Mouse (Mus musculus) 3134 (cell line): ENCODE measurements around the gene Ptch2.

ENCODE experiments used
- DNase-seq: peaks from one replicate; pipeline ENCODE4 v3.0.0-alpha.2; 2011; ENCODE audit warnings: low spot score; ENCODE audit not compliant: insufficient read length; ENCODE audit errors: extremely low read depth

Ptch2 gene

DNA sequence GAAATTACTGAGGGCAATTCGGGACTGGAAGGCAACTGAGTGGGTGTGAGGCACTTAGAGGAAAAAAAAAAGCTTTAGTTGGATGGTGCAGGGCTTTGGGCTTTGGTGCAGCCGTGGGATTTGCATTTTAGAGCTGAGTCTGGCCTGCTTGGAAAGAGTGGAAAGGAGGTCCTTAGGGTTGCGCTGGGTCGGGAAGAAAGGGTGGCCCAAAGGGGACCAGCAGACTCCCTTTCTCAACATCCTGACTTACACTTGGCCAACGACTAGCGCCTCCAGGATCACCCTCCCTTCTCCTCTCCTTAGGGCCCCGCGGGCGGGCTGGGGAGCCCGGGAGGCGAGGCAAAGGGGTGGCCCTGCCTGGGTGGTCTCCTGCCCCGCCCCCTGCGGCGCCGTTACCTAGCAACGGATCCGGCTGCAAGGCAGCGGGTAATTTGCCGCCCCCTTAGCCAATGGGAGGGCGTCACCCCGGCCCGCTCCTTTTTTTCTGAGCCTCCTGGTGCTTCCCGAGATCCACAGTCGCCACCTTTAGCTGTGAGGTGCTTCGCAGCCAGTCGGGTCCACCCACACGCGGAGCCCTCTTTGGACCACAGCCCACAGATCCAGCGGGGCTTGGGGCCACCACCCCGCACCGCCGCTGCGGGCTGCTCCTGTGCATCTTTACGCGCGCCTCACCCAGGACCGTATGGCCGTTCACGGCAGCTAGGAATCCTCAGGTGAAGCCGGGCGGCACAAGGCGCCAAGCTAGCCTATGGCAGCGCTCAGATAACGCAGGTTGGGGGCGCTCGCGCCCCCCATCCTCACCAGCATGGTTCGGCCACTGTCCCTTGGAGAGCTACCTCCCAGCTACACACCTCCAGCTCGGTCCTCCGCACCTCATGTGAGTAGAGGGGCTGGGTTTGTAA, at the start of gene Ptch2:
Gene Ptch2, plus strand, starts transcription at position 525 of the 902 bp plus-strand sequence.
- no peak for DNase-seq

DNA sequence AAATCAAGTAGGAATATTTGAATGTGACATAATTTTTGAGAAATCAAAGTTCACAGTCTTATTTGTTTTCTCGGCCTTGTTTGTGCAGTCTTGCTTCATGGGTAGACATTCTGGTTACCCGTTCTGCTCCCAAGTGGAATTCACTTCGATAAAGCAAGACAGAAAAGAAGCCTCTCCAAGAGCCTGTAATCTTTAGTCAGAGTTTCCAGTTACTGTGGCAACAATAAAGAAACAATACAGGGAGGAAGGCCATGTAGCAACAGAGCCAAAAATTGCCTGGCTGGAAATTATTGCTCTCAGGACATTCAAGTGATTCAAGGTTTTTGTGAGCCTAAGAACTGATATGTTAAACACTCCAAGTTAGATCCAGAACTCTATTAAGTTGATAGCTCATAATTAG, 47.0 kb upstream of the Ptch2 start:
- no peak for DNase-seq

DNA sequence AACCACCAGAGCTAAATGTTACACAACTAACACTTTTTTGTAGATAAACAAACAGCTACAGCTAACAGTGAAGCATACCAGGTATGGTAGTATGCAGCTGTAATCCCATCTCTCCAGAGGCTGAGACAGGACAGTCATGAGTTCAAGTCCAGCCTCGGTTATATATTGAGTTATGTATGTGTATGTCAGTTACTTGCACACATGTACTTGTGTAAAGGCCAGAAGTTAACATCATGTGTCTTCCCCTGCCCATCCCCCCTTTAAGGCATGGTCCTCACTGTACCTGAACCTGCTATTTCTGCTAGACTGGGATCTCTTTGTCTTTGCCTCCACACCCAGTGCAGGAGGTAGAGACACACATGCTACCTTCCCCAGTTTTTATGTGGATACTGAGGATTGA, 46.4 kb upstream of the Ptch2 start:
- no peak for DNase-seq

DNA sequence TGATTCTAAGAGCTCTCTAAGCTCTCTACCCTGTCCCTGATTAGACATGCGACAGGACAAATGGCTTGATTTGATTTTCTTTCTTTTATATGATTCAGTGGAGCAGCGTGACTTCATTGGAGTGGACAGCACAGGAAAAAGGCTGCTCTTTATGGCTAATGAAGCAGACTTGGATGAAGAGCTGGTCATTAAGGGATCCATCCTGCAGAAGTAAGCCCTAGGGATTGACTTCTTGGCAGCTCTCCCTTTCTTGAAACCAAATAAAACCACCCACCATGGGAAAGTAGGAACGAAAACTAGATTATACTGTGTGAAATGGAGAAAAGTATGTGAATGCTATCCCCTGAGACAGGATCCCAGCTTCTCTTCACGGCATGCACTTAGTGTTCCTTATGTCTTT, 43.2 kb upstream of the Ptch2 start:
- DNase-seq: no peak

DNA sequence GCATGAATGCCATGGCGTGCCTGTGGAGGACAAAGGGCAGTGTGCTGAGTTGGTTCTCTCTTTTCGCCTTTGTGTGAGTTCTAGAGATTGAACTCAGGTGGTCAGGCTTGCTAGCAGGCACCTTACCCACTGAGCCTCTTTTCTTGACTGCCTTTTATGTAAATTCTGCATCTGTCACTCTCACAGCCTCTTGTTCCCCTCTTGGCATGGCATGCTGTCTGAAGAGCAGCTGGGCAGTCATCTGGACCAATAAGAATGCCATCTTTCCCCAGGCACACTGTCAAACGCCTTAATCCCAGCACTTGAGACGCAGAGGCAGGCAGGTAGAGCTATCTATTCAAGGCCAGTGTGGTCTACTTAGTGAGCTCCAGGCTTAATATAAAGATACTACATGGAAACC, 41.9 kb upstream of the Ptch2 start:
- DNase-seq: no peak

DNA sequence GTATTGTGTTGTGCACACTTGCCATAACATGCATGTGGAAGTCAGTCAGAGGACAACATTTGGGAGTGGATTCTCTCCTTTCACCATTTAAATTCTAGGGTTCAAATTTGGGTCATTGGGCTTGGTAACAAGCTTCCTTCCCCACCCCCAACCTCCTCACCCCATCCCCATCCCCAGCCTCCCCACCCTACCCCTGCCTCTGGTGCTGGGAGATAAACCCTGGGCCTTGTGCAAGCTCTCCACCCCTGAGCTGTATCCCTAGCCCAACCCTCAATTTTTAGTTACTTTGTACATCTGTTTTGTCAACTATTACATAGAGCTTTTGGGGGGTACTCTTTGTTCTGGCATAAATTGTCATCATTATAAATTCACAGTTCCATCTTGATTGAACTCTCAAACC, 39.8 kb upstream of the Ptch2 start:
- no peak for DNase-seq

DNA sequence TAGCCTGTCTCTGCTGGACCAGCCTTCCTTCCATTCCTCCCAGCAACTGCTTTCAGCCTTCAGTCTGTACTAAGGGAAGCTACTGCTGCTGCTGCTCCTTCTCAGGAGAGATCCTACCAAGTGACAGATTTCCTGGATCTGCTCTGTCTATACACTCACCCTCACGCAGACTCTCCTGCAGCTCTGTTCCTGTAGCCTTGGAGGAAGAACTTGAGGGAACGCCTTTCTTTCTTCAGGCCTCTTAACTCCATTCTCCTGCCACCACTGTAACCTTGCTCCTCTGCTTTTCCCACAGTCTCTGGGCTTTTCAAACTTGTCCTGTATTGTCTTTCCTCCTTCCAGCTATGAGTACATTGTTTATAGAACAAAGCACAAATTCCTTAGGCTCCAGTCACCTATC, 39.4 kb upstream of the Ptch2 start:
- DNase-seq: no peak

DNA sequence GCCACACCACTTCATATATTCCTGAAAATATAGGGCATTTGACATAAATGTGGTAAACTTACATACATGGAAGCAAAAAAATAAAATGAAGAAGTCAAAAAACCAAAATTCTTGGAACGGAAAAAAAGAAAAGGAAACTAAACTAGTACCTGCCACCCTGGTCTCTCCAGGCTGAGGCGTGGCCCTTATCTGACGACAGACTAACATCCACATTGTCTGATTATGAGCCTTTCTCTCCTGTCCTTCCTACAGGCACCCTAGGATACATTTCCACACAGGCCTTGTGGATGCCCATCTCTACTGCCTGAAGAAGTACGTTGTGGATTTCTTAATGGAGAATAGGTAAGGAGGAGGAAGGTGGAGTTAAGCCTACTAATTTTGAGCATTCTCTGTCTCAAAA, 37.4 kb upstream of the Ptch2 start:
- no peak for DNase-seq

DNA sequence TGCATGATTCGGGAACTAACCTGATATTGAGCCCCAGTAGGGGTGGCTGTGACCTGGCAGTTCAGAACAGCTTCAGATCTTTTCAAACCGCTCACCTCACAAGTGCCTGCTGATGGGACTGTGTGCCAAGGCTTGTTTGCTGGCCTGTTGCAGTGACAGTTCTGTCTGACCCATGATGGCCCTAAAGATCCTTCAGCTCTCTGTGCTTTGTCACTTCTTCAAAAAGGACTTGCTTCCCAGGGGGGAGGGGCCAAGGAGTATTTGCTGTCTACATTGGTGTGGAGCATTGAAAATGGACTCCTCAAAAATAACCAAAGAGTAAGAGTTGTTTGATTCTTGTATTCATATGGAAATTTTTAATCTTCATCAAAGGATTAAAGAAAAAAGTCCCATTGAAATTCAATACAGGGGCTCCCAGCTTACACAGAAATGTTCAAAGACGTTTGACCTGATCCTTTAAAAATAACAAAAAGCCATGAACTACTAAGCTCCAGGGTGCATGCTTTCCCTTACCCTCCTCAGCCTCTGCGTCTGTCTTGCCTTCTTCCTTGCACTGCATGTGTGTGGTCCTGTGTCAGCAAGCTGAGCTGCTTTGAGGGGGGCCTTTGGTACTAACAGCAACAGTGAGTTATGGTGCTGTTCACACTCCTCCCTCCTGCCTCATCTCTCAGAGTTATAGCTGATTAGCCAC, 33.0 kb upstream of the Ptch2 start:
- no peak for DNase-seq

DNA sequence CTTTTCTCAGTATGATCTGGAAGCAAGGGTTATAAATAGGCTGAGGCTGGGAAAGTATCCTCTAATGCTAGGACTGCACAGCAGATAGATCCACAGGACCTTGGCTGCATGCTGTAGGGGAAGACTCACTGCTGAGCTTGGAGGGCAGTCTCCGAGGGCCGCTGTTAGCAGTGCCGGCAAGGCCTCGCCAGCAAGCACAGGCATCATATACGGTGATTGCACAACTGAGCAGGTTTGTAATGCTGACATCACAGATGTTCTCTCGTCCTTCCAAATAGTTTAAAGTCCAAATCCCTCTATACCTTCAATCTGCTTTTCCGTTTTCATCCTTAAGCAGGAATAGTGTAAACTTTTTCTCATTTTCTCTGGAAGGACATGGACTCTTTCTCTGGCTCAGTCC, 27.8 kb upstream of the Ptch2 start:
- no peak for DNase-seq

DNA sequence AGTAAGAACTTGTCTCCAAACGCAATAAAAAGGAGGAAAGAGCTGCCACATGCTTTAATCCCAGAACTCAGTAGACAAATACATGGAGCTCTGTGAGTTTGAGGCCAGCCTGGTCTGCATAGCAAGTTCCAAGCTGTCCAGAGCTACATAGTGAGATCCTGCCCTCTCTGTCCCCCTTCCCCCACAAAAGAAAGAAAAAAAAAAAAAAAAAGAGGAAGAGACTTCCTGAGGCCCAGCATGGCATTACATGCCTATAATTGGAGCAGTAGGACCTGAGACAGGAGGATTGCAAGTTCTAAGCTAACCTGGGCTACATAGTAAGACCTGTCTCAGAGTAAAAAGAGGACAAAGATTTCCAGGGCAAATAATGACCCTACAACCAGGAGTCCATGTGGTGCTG, 26.2 kb upstream of the Ptch2 start:
- DNase-seq: no peak

DNA sequence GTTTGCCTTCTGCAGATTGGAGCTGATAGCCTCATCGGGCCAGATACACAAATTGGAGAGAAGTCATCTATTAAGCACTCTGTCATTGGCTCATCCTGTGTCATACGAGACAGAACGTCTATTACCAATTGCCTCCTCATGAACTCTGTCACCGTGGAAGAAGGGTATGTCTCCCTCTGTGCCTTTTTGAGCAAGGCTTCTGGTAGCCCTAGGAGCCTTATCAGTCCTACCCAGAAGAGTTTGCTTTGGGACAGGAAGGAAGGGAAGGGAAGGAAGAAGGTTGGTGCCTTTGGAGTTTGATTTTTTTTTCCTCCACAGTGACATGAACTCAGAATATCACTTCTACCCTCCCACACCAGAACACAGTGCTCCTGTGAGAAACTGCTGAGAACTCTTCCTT, 25.3 kb upstream of the Ptch2 start:
- DNase-seq: no peak

DNA sequence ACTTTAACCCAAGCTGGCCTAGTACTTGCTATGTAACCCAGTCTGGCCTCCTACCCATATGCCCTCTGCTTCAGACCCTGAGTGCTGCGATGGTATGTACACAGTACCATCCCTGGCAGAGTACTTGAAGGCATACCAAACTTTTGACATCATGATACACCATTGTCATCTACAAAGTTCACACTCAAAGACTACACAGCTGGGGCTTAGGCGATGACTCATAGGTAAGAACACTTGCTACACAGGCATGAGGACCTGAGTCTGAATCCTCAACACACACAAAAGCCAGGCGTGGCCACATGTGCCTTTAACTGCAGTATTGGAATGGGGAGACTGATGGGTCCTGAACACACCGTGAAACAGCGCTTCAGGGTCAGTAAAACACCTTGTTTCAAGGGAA, 24.7 kb upstream of the Ptch2 start:
- DNase-seq: no peak

DNA sequence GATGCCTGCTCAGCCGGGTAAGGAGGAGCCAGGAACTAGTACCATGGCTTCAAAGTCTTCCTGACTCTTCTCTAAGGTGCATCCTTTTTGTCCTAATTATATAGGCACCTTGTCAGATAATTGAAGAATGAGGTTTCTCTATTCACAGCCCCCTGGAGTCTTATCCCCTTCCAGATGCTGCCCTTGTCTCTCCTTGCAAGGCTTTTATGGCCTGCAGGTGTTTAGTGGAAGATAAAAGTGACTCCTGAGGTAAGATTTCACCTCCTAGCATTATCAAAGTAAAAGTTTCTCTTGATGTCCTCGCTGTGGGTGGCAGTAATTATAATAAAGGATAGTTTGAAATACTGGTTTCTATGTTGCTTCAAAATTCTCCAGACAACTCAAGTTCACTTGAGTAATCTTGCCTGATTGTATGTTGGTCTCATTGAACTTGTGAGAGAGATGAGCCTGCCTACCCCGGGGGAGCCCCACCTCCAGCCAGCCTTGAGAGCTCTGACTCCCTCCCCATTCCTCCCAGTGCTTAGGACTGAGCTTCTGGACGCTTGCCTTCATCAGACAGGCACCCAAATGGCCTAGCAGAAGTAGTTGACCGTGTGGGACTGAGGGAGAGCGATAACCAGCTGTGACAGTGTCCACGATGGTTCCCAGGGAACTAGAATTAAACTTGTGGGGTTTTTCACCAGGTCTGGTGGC, 7.8 kb upstream of the Ptch2 start:
- DNase-seq: no peak

DNA sequence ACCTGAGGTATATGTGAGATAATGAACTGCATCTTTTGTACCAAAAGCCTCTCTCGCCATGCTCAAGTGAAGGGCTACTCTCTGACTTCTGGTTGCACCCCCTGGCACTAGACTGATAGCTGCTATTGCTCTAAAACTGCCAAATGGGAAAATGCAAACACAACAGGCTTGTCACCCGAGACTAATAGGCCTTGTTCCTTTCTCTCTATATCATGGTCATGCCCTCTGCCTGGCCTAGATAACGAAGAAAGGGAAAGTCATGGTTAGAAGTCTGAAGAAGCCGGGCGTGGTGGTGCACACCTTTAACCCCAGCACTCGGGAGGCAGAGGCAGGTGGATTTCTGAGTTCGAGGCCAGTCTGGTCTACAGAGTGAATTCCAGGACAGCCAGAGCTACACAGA, 5.3 kb upstream of the Ptch2 start:
- DNase-seq: no peak

DNA sequence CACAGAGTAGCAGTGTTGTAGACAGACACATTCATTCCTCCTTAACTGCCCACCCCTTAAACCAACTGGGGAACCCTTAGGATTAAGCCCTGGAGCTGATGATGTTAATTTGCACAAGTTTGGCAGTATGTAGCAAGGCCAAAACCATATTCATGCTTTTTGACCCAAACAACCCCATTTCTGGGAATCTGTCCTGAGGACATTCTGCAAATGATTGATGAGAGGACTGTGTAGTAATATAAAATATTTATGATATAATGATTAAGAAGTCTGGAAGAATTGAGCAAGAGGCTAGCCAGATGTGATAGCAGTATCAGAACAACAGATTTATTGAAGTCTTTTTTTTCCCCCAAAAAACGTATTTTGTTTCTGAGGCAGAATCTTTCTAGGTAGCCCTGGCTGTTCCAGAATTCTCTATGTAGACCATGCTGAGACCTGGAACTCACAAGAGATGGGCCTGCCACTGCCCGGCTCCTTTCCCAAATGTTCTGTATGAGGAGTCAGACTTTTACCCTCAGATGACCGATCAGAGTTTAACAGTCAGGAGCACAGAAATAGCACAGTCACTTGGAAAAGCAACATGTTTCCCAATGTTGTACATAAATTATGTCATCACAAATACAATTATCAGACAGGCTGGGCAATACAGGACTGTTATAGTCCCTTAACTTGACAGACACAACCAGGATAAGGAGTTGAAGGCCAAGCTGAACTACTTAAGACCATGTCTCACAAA, 1.1 kb upstream of the Ptch2 start:
- no peak for DNase-seq

DNA sequence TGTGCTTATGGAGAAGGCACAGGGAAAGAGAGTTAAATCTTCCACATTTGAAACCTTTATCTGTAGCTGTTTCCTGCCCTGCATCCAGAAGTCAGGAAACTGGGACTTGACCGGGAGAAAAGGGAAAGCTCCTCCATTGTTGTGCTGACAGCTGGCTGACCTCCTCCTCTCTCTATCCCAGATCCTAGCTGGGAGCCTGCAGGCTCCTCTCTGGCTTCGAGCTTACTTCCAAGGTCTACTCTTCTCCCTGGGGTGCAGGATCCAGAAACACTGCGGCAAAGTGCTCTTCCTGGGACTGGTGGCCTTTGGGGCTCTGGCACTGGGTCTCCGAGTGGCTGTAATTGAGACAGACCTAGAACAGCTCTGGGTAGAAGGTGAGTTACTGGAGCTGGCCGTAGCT, 791 bp downstream of the Ptch2 start:
- no peak for DNase-seq

DNA sequence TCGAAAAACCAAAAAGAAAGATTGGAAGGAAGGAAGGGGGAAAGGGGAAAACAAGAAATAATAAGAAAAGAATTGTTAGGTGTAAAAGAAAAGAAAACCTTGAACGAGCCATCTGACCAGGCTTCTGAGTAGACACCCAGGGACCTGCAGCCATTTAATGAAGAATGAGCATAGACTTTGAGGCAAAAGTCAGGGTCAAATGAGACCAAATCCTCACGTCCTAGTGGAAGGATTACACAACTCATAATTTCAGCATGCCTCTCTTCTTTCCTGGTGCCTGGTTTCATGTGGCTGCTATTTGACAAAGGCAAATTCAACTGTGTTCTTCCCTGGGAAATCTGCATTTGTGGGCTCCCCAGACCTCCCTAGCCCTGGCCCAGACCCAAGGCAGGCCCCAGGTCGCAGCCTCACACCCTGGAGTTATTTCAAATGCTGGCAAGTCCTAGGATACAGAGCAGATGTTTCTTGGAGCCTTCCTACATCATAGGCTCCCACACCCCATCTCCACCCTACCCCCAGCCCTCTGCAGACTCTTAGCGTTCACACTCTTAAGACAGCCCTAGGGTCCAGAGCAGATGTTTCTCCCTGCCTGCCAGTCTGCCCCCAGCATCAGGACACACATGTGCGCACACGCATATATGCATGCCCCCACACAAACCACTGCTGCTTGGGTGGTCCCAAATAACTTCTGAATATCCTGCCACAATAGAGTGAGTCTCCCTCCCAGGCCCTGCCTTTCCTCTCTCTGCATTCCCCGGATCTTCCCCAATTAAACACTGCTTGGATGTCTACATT, 2.3 kb downstream of the Ptch2 start:
- no peak for DNase-seq

DNA sequence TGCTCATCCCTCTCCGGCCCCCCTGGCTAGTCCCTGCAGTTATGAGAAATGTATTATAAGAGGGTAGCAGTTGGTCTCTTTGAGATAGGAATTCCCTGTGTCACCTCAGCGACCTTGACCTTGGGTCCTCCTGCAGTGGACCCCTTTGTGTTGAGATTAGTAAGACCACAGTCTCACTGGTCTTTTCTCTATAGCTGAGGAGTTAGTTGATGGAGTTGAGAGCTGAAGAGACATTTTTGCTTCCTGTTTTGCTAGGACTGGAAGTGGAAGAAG, 2.8 kb downstream of the Ptch2 start:
- no peak for DNase-seq

DNA sequence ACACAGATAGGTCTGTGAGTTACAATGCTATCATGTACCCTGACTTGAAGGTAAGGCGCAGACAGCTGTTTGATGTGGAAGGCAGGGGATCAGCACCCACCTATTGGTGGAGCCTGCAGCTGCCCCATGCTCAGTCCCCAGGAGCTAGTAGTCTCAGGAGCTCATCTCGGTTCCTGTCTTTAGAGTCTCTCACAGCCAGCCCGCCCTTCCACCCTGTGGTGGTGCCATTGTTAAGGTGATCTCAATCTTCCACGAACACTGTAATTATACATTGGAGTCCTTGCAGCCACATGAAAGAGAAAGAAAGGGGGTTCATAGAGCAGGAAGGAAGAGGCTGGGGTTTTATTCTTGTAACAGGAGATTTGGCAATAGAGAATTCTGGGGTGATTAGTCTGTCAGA, 4.2 kb downstream of the Ptch2 start:
- DNase-seq: no peak
